In the genomic region with DNA sequence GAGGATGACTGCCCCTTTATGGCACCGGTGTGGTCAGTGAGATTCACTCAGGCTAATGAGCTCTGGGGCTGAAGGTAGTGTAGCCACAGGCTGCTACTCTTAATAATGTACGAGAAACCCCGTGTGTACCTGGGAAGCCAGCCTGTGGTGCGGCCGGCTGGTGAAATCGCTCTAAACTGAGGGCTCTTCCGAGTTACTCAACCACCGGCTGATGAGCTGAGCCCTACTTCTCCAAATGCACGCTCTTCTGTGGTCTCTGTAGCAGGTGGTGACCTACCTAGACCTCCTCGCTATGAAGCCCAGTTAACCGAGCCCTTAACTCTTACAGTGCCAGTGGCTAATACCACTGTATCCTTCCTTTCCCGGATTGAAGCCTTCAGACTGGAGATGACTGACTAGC, we compare ENCODE assay signal across 21 mouse cellular contexts. TPM values are rescaled to one million over a fixed set of nuclear protein-coding genes. Genes with fewer than 3 reads are reported as not detected.
DNase-seq lines count a peak whose midpoint lies in the region; ATAC-seq and TF ChIP-seq lines count a peak whose summit lies in the region.
"Had no signal": no experiment of that assay in that cellular context is flagged by ENCODE, and none has a peak within 500 bp of the region (broad histone marks: within the 10 kb centered on the region; RNA-seq: fewer than 3 reads in every experiment).

No protein-coding gene starts in this region.

- H3K4me1 ChIP-seq in kidney, embryonic 15.5 days: peaks cover 16% of the 10 kb centered on the region
- H3K4me1 ChIP-seq in kidney, adult 2 months (ENCODE audit: control insufficient read depth, insufficient read depth, low read length): no peaks in the 10 kb centered on the region; the same call in 1 of the 2 replicates
- H3K4me1 ChIP-seq in ES-E14 (ENCODE audit: control insufficient read depth in 2 of 2, insufficient read depth in 2 of 2, low read length in 2 of 2, poor library complexity in 1 of 2): peaks cover 0 to 8% of the 10 kb centered on the region in 2 experiments; a peak in 2 of 4 replicates
- no peaks in the 10 kb centered on the region for H3K4me1 ChIP-seq in midbrain, embryonic 11.5 days (ENCODE audit: control insufficient read depth, insufficient read depth, low read length)
- H3K4me1 ChIP-seq: forebrain, embryonic 13.5 days had no signal

- H3K9me3 ChIP-seq in kidney, embryonic 15.5 days (replicated peaks): peaks cover 2% of the 10 kb centered on the region; the same call in 1 of the 2 replicates
- H3K9me3 ChIP-seq in ES-E14 (ENCODE audit: control insufficient read depth, insufficient read depth, low read depth, low read length): no peaks in the 10 kb centered on the region
- H3K9me3 ChIP-seq in midbrain, embryonic 11.5 days (ENCODE audit: control insufficient read depth, low read length): peaks cover 5% of the 10 kb centered on the region; the same call in 1 of the 2 replicates

- 32% methylated on average over 12 of the region's 12 CpGs for WGBS in kidney, embryonic 15.5 days
- 47% methylated on average over 12 of the region's 12 CpGs for WGBS in kidney, adult 2 months
- WGBS in midbrain, embryonic 11.5 days: 72% methylated on average over 12 of the region's 12 CpGs

- no peaks in the 10 kb centered on the region for H3K27me3 ChIP-seq in kidney, embryonic 15.5 days
- H3K27me3 ChIP-seq in kidney, adult 2 months (replicated peaks; ENCODE audit: control insufficient read depth, insufficient read depth, low read length): no peaks in the 10 kb centered on the region
- no peaks in the 10 kb centered on the region for H3K27me3 ChIP-seq in midbrain, embryonic 11.5 days (ENCODE audit: control insufficient read depth, insufficient read depth, low read length)
- H3K27me3 ChIP-seq: forebrain, embryonic 13.5 days; heart, embryonic 13.5 days; hindbrain, embryonic 12.5 days had no signal

- TF ChIP-seq POLR2A in kidney, adult 2 months (IDR thresholded peaks at IDR 0.05; ENCODE audit: low read depth, low read length): no peak

- no peaks in the 10 kb centered on the region for H3K36me3 ChIP-seq in kidney, embryonic 15.5 days
- H3K36me3 ChIP-seq in kidney, adult 2 months (ENCODE audit: control insufficient read depth, insufficient read depth, low read length): no peaks in the 10 kb centered on the region
- H3K36me3 ChIP-seq in ES-E14 (ENCODE audit: control insufficient read depth, insufficient read depth, low read length, poor library complexity, severe bottlenecking): no peaks in the 10 kb centered on the region
- H3K36me3 ChIP-seq in midbrain, embryonic 11.5 days (ENCODE audit: control insufficient read depth, insufficient read depth, low read length): no peaks in the 10 kb centered on the region
- H3K36me3 ChIP-seq: embryonic facial prominence, embryonic 10.5 days; hindbrain, embryonic 12.5 days had no signal

- H3K27ac ChIP-seq in kidney, embryonic 15.5 days: no peak overlapping the region
- H3K27ac ChIP-seq in kidney, adult 2 months (ENCODE audit: insufficient read depth, low read depth, low read length): no peak overlapping the region
- H3K27ac ChIP-seq in ES-E14 (ENCODE audit: insufficient read depth, low read depth, low read length, poor library complexity, severe bottlenecking): no peak overlapping the region; the same call in 1 of the 2 replicates
- H3K27ac ChIP-seq in midbrain, embryonic 11.5 days (ENCODE audit: low read depth, low read length): no peak overlapping the region
- H3K27ac ChIP-seq: embryonic facial prominence, embryonic 10.5 days; forebrain, embryonic 13.5 days; gastrocnemius, adult 2 months; heart, embryonic 13.5 days; hindbrain, embryonic 12.5 days had no signal

- H3K4me3 ChIP-seq in kidney, embryonic 15.5 days (replicated peaks): no peak overlapping the region
- H3K4me3 ChIP-seq in kidney, adult 2 months (ENCODE audit: insufficient read depth, low read depth, low read length): no peak overlapping the region
- H3K4me3 ChIP-seq in ES-E14 (ENCODE audit: insufficient read depth in 1 of 2, low read depth in 1 of 2, low read length in 2 of 2, poor library complexity in 1 of 2, severe bottlenecking in 1 of 2): peak overlapping the region; percentile 6 to 16; a peak in 3 of 4 replicates
- no peak overlapping the region for H3K4me3 ChIP-seq in midbrain, embryonic 11.5 days (ENCODE audit: low read depth, low read length)
- H3K4me3 ChIP-seq: embryonic facial prominence, embryonic 10.5 days; forebrain, embryonic 13.5 days; gastrocnemius, adult 2 months; heart, embryonic 13.5 days; hindbrain, embryonic 12.5 days had no signal

- H3K4me2 ChIP-seq in kidney, embryonic 15.5 days: peak overlapping the region; percentile 10; the same call in 1 of the 2 replicates
- H3K4me2 ChIP-seq in midbrain, embryonic 11.5 days: no peak overlapping the region
- H3K4me2 ChIP-seq: forebrain, embryonic 13.5 days; heart, embryonic 13.5 days; hindbrain, embryonic 12.5 days had no signal

- TF ChIP-seq CTCF in kidney, adult 2 months (conservative IDR thresholded peaks at IDR 0.05; ENCODE audit: insufficient read depth, insufficient read length, low read depth, low read length): no peak

- H3K9ac ChIP-seq in kidney, embryonic 15.5 days: no peak overlapping the region
- H3K9ac ChIP-seq in ES-E14 (ENCODE audit: insufficient read depth, low read depth, low read length, poor library complexity, severe bottlenecking): peak overlapping the region; percentile 0
- no peak overlapping the region for H3K9ac ChIP-seq in midbrain, embryonic 11.5 days (ENCODE audit: low read length)
- H3K9ac ChIP-seq: forebrain, embryonic 13.5 days; heart, embryonic 13.5 days; hindbrain, embryonic 12.5 days had no signal

- in situ Hi-C loops in ES-E14 (cut with MboI; ENCODE audit: low sequenced_read_pairs in 2 of 2, unreplicated experiment in 2 of 2): no loop called here

- DNase-seq in kidney, adult 2 months: no peak
- DNase-seq in ES-E14 (ENCODE audit: low read depth, low spot score): no peak
- no peak for DNase-seq in thymus, postnatal 25 days
- DNase-seq in urinary bladder, postnatal 4 days (ENCODE audit: low spot score in 2 of 2): no peak
- no peak for DNase-seq in midbrain, embryonic 11.5 days (ENCODE audit: low spot score, missing footprints)
- DNase-seq: adrenal gland, adult 8-10 months; adrenal gland, postnatal 36 days; cerebellum, adult 11-12 months; cerebellum, adult 9-10 months; cerebellum, postnatal 36 days; gastrocnemius, adult 2 months; gastrocnemius, postnatal 25 days; heart, adult 11 months; heart, postnatal 36 days had no signal

- ATAC-seq in kidney, embryonic 15.5 days (replicated peaks; ENCODE audit: low FRiP score): no peak
- ATAC-seq in hematopoietic stem cell, adult 5-6 weeks (replicated peaks in 1 of 2; ENCODE audit: insufficient read depth in 1 of 2, low FRiP score in 2 of 2, low TSS enrichment in 1 of 2, low read depth in 1 of 2, poor library complexity in 2 of 2, severe bottlenecking in 2 of 2): peak; percentile 49 to 64; a peak in 2 of 4 replicates
- ATAC-seq in midbrain, embryonic 11.5 days (ENCODE audit: low FRiP score): no peak
- ATAC-seq: forebrain, embryonic 13.5 days; hindbrain, embryonic 16.5 days had no signal

TF ChIP-seq in ES-E14, 5 proteins besides CTCF, POLR2A, EP300 and RAD21:
- TF ChIP-seq ZC3H11A (IDR thresholded peaks at IDR 0.05; ENCODE audit: borderline replicate concordance, low read depth, low read length) (no peak), HCFC1 (IDR thresholded peaks at IDR 0.05; ENCODE audit: borderline replicate concordance, insufficient read depth, low read length) (no peak), CHD2 (IDR thresholded peaks at IDR 0.05; ENCODE audit: low read depth, low read length) (no peak), ZNF384 (IDR thresholded peaks at IDR 0.05; ENCODE audit: low read depth, low read length) (no peak), MAFK (IDR thresholded peaks at IDR 0.05; ENCODE audit: insufficient read depth, low read depth, low read length) (no peak)

RNA-seq across cellular contexts. Expression of a gene that starts 29.8 kb away (rescaled TPM):
- polyA plus RNA-seq in kidney, embryonic 15.5 days (2015; fragmentation: Nextera tagmentation; extraction: Ambion mirVana): 310 and 532 TPM in 2 replicates
- 24.4 and 49.4 TPM in 2 replicates for polyA plus RNA-seq in kidney, adult 2 months (2012; rRNA removed)
- 171 and 181 TPM in 2 replicates for total RNA-seq in ES-E14 (2012; rRNA removed)
- 151 and 344 TPM in 2 replicates for total RNA-seq in hematopoietic stem cell, adult 5-6 weeks (2017)
- 392 and 401 TPM in 2 replicates for polyA plus RNA-seq in midbrain, embryonic 11.5 days (2014; fragmentation: Nextera tagmentation; extraction: Ambion mirVana)

RNA-seq across cellular contexts. Expression of a gene that starts 34.0 kb away (rescaled TPM):
- polyA plus RNA-seq in kidney, embryonic 15.5 days (2015; fragmentation: Nextera tagmentation; extraction: Ambion mirVana): 2.3 and 3.1 TPM in 2 replicates
- polyA plus RNA-seq in kidney, adult 2 months (2012; rRNA removed): 7.0 and 7.3 TPM in 2 replicates
- total RNA-seq in ES-E14 (2012; rRNA removed): 15.2 and 18.4 TPM in 2 replicates
- 0.69 TPM in 1 of 2 replicates, not detected in the other for total RNA-seq in hematopoietic stem cell, adult 5-6 weeks (2017)
- polyA plus RNA-seq in midbrain, embryonic 11.5 days (2014; fragmentation: Nextera tagmentation; extraction: Ambion mirVana): 0.81 and 1.1 TPM in 2 replicates

Comparison
In these comparisons a context has a peak if more than half of its experiments do, and no peak if none do; other contexts are left out.
1. ATAC-seq: peak in hematopoietic stem cell, adult 5-6 weeks (2 of 2); none in kidney, embryonic 15.5 days (single experiment) and midbrain, embryonic 11.5 days (single experiment).
2. H3K4me3 ChIP-seq: peak in ES-E14 (2 of 2); none in kidney, embryonic 15.5 days (single experiment), kidney, adult 2 months (single experiment) and midbrain, embryonic 11.5 days (single experiment).